In genomic region chr7:143938647-143939046, GRCm38 (mm10) we compare ENCODE assay signal across 12 mouse cellular contexts.
A peak's percentile ranks its signal among the peaks of the same experiment; 100 is the strongest.
DNase-seq lines count a peak whose midpoint lies in the region; ATAC-seq lines count a peak whose summit lies in the region.
"Had no signal": no experiment of that assay in that cellular context is flagged by ENCODE, and none has a peak within 500 bp of the region (broad histone marks: within the 10 kb centered on the region; RNA-seq: fewer than 3 reads in every experiment).

No protein-coding gene starts in this region.

- H3K36me3 ChIP-seq in midbrain, embryonic 10.5 days = no peaks in the 10 kb centered on the region
- H3K36me3 ChIP-seq in midbrain, embryonic 15.5 days (replicated peaks) = no peaks in the 10 kb centered on the region
- no peaks in the 10 kb centered on the region for H3K36me3 ChIP-seq in hindbrain, embryonic 12.5 days
- H3K36me3 ChIP-seq: embryonic facial prominence, embryonic 12.5 days; heart, embryonic 13.5 days had no signal

- DNase-seq in cerebellum, adult 11 months = no peak
- DNase-seq in midbrain, embryonic 10.5 days (ENCODE audit: low spot score) = peak; percentile 14
- peak; percentile 37 for DNase-seq in mesoderm, embryonic 11.5 days (ENCODE audit: low read depth, low spot score)
- DNase-seq in heart, postnatal 36 days = no peak
- no peak for DNase-seq in adrenal gland, adult 2 months

- 0 out of 2 replicates have a peak, but pooled peaks have one; percentile 31 for ATAC-seq in cerebellum, adult (ENCODE audit: insufficient number of reproducible peaks, low FRiP score, low TSS enrichment)
- ATAC-seq in midbrain, embryonic 15.5 days (replicated peaks) = no peak
- ATAC-seq in hindbrain, embryonic 12.5 days (ENCODE audit: low FRiP score) = peak; percentile 35; the same call in 1 of the 2 replicates
- ATAC-seq: intestine, embryonic 16.5 days had no signal

- no peak overlapping the region for H3K4me2 ChIP-seq in midbrain, embryonic 15.5 days
- H3K4me2 ChIP-seq in hindbrain, embryonic 12.5 days (replicated peaks) = no peak overlapping the region
- H3K4me2 ChIP-seq: embryonic facial prominence, embryonic 12.5 days; heart, embryonic 13.5 days had no signal

- H3K27me3 ChIP-seq in midbrain, embryonic 10.5 days (ENCODE audit: low read depth, poor library complexity, severe bottlenecking) = no peaks in the 10 kb centered on the region
- no peaks in the 10 kb centered on the region for H3K27me3 ChIP-seq in midbrain, embryonic 15.5 days (replicated peaks)
- no peaks in the 10 kb centered on the region for H3K27me3 ChIP-seq in hindbrain, embryonic 12.5 days
- H3K27me3 ChIP-seq: embryonic facial prominence, embryonic 12.5 days; heart, embryonic 13.5 days had no signal

- intact Hi-C loops in heart, postnatal 36 days (cut with DNase I) = no loop called here

- WGBS in midbrain, embryonic 10.5 days = 31% methylated on average over 4 of the region's 4 CpGs
- 24% methylated on average over 4 of the region's 4 CpGs for WGBS in midbrain, embryonic 15.5 days
- WGBS in hindbrain, embryonic 12.5 days = 27% methylated on average over 4 of the region's 4 CpGs

- peak overlapping the region; percentile 52 for H3K27ac ChIP-seq in midbrain, embryonic 10.5 days (replicated peaks)
- H3K27ac ChIP-seq in midbrain, embryonic 15.5 days = no peak overlapping the region
- peak overlapping the region; percentile 3; the same call in 1 of the 2 replicates for H3K27ac ChIP-seq in hindbrain, embryonic 12.5 days
- H3K27ac ChIP-seq: embryonic facial prominence, embryonic 12.5 days; heart, embryonic 13.5 days; stomach, postnatal 0 days had no signal

- H3K4me1 ChIP-seq in midbrain, embryonic 10.5 days = peaks cover 9% of the 10 kb centered on the region
- no peaks in the 10 kb centered on the region for H3K4me1 ChIP-seq in midbrain, embryonic 15.5 days
- peaks cover 4% of the 10 kb centered on the region; the same call in 1 of the 2 replicates for H3K4me1 ChIP-seq in hindbrain, embryonic 12.5 days
- H3K4me1 ChIP-seq: embryonic facial prominence, embryonic 12.5 days; heart, embryonic 13.5 days had no signal

- H3K9ac ChIP-seq in midbrain, embryonic 15.5 days = no peak overlapping the region
- H3K9ac ChIP-seq in hindbrain, embryonic 12.5 days = no peak overlapping the region
- H3K9ac ChIP-seq: embryonic facial prominence, embryonic 12.5 days; heart, embryonic 13.5 days had no signal

- no peaks in the 10 kb centered on the region for H3K9me3 ChIP-seq in midbrain, embryonic 10.5 days (replicated peaks)
- H3K9me3 ChIP-seq in midbrain, embryonic 15.5 days = no peaks in the 10 kb centered on the region
- H3K9me3 ChIP-seq in hindbrain, embryonic 12.5 days (replicated peaks) = no peaks in the 10 kb centered on the region
- H3K9me3 ChIP-seq: embryonic facial prominence, embryonic 12.5 days; heart, embryonic 13.5 days had no signal

- H3K4me3 ChIP-seq in midbrain, embryonic 10.5 days = no peak overlapping the region
- no peak overlapping the region for H3K4me3 ChIP-seq in midbrain, embryonic 15.5 days
- H3K4me3 ChIP-seq in hindbrain, embryonic 12.5 days = no peak overlapping the region
- H3K4me3 ChIP-seq: embryonic facial prominence, embryonic 12.5 days; heart, embryonic 13.5 days had no signal

Comparison
In these comparisons a context has a peak if more than half of its experiments do, and no peak if none do; other contexts are left out.
1. DNase-seq: peak in midbrain, embryonic 10.5 days (single experiment) and mesoderm, embryonic 11.5 days (single experiment); none in cerebellum, adult 11 months (single experiment), heart, postnatal 36 days (0 of 2) and adrenal gland, adult 2 months (single experiment).